Mouse (Mus musculus) myocyte (in vitro differentiated cells): ENCODE data around the gene Rbm20. TPM values are rescaled to one million over a fixed set of nuclear protein-coding genes. Genes with fewer than 3 reads are reported as not detected.

Source experiments
- H3K27me3 ChIP-seq: one replicate; pipeline ENCODE4 v1.6.1; 2011; ENCODE audit not compliant: control insufficient read depth, insufficient read depth, insufficient read length
- H3K36me3 ChIP-seq: one replicate; pipeline ENCODE4 v1.6.1; 2011; ENCODE audit not compliant: control insufficient read depth, insufficient read depth
- H3K4me2 ChIP-seq: one replicate; pipeline ENCODE4 v1.6.1; 2011; ENCODE audit warnings: low read depth, control low read depth
- H3K4me3 ChIP-seq: one replicate; pipeline ENCODE4 v1.5.1; 2011; ENCODE audit warnings: mild to moderate bottlenecking, control low read depth, moderate library complexity
- H3K79me2 ChIP-seq: one replicate; pipeline ENCODE4 v1.6.1; 2011; ENCODE audit not compliant: control insufficient read depth, insufficient read depth
- H3ac ChIP-seq: one replicate; pipeline ENCODE4 v1.6.1; 2011; ENCODE audit not compliant: control insufficient read depth, insufficient read length
- CEBPB ChIP-seq: IDR thresholded peaks from 2 replicates; pipeline ENCODE4 v1.6.1; 2011; ENCODE audit warnings: mild to moderate bottlenecking, moderate library complexity; ENCODE audit not compliant: poor library complexity, insufficient read depth, severe bottlenecking
- E2F4 ChIP-seq: IDR thresholded peaks from one replicate; pipeline ENCODE4 v1.6.1; 2011; ENCODE audit warnings: mild to moderate bottlenecking, control low read depth, moderate library complexity; ENCODE audit not compliant: insufficient read depth
- MAX ChIP-seq: IDR thresholded peaks from one replicate; pipeline ENCODE4 v1.6.1; 2011; ENCODE audit warnings: low read depth, mild to moderate bottlenecking, control low read depth
- MYOD1 ChIP-seq, 3 experiments: IDR thresholded peaks; one replicate each; pipeline ENCODE4 v1.6.1; 2011; ENCODE audit warnings: control low read depth in 2 of 3, low read depth in 2 of 3, mild to moderate bottlenecking in 2 of 3, moderate library complexity in 1 of 3; ENCODE audit not compliant: insufficient read length in 2 of 3, control insufficient read depth in 1 of 3
- MYOG ChIP-seq, 3 experiments: IDR thresholded peaks; one replicate each; pipeline ENCODE4 v1.6.1; 2011; ENCODE audit warnings: control low read depth in 2 of 3, low read depth in 2 of 3, mild to moderate bottlenecking in 2 of 3; ENCODE audit not compliant: insufficient read length in 2 of 3, control insufficient read depth in 1 of 3, insufficient read depth in 1 of 3
- POLR2A ChIP-seq: IDR thresholded peaks from one replicate; pipeline ENCODE4 v1.6.1; 2011; ENCODE audit warnings: low read depth, mild to moderate bottlenecking, control low read depth, moderate library complexity; ENCODE audit not compliant: insufficient read length
- POLR2AphosphoS2 ChIP-seq: IDR thresholded peaks from one replicate; pipeline ENCODE4 v1.6.1; 2011; ENCODE audit warnings: low read depth, control low read depth; ENCODE audit not compliant: insufficient read length
- REST ChIP-seq: IDR thresholded peaks from one replicate; pipeline ENCODE4 v1.6.1; 2011; ENCODE audit warnings: mild to moderate bottlenecking, control low read depth, moderate library complexity; ENCODE audit not compliant: insufficient read depth, insufficient read length
- SRF ChIP-seq: IDR thresholded peaks from one replicate; pipeline ENCODE4 v1.6.1; 2011; ENCODE audit warnings: low read depth; ENCODE audit not compliant: control insufficient read depth, insufficient read length
- TCF12 ChIP-seq: IDR thresholded peaks from one replicate; pipeline ENCODE4 v1.6.1; 2011; ENCODE audit warnings: mild to moderate bottlenecking, control low read depth; ENCODE audit not compliant: poor library complexity, insufficient read depth, severe bottlenecking
- TCF3 ChIP-seq: IDR thresholded peaks from one replicate; pipeline ENCODE4 v1.6.1; 2011; ENCODE audit warnings: low read depth, control low read depth; ENCODE audit not compliant: insufficient read length
- USF1 ChIP-seq: IDR thresholded peaks from one replicate; pipeline ENCODE4 v1.6.1; 2011; ENCODE audit warnings: low read depth, mild to moderate bottlenecking, control low read depth, moderate library complexity
- polyA plus RNA-seq: library from polyadenylated mRNA; unstranded; fragments of >200 nt; fragmentation: generic; extraction: Trizol; gene quantifications from one replicate; pipeline ENCODE4 v1.2.1, GENCODE M21; 2012; ENCODE audit warnings: missing spikeins

Gene Rbm20
- polyA plus RNA-seq, 1 experiment = 35.4 TPM

GRCm38 (mm10) chr19:53760125-53761101 lies 83.3 kb downstream of the Rbm20 start:
- no peak overlapping the region for H3K4me3 ChIP-seq
- TF ChIP-seq TCF12 = no peak
- peak in 2 of 3 experiments; percentile 56 to 74 for TF ChIP-seq MYOD1 (IDR thresholded peaks at IDR 0.05; ENCODE audit: control insufficient read depth in 1 of 3, insufficient read length in 2 of 3, low read depth in 2 of 3)
- peak in 2 of 3 experiments; percentile 12 to 39 for TF ChIP-seq MYOG (IDR thresholded peaks at IDR 0.05; ENCODE audit: control insufficient read depth in 1 of 3, insufficient read depth in 1 of 3, insufficient read length in 2 of 3, low read depth in 2 of 3)
- TF ChIP-seq USF1 = no peak

GRCm38 (mm10) chr19:53762749-53763438 lies 85.8 kb downstream of the Rbm20 start:
- TF ChIP-seq SRF (peak; percentile 29), MAX (no peak)
- H3ac ChIP-seq = no peak overlapping the region
- no peaks in the 10 kb centered on the region for H3K27me3 ChIP-seq
- H3K4me3 ChIP-seq = no peak overlapping the region
- H3K4me2 ChIP-seq = no peak overlapping the region
- peaks cover 23% of the 10 kb centered on the region for H3K79me2 ChIP-seq
- no peaks in the 10 kb centered on the region for H3K36me3 ChIP-seq

More at GRCm38 (mm10) chr19:53760125-53761101, 83.3 kb downstream of the Rbm20 start:
- H3K36me3 ChIP-seq = no peaks in the 10 kb centered on the region
- H3K27me3 ChIP-seq = no peaks in the 10 kb centered on the region
- H3K79me2 ChIP-seq = peaks cover 32% of the 10 kb centered on the region
- H3K4me2 ChIP-seq = peak overlapping the region; percentile 21
- no peak overlapping the region for H3ac ChIP-seq

GRCm38 (mm10) chr19:53764688-53765478 lies 87.8 kb downstream of the Rbm20 start:
- Histone ChIP-seq H3K79me2 (peaks cover 24% of the 10 kb centered on the region), H3K4me3 (no peak overlapping the region), H3ac (no peak overlapping the region), H3K36me3 (no peaks in the 10 kb centered on the region), H3K27me3 (no peaks in the 10 kb centered on the region), H3K4me2 (no peak overlapping the region)
- TF ChIP-seq POLR2A (no peak), SRF (no peak), MYOG (IDR thresholded peaks at IDR 0.05; ENCODE audit: control insufficient read depth in 1 of 3, insufficient read depth in 1 of 3, insufficient read length in 2 of 3, low read depth in 2 of 3) (no peak), MYOD1 (IDR thresholded peaks at IDR 0.05; ENCODE audit: control insufficient read depth in 1 of 3, insufficient read length in 2 of 3, low read depth in 2 of 3) (no peak), USF1 (no peak), MAX (no peak), TCF3 (no peak), E2F4 (no peak), TCF12 (no peak), POLR2AphosphoS2 (no peak)

- H3K27me3 ChIP-seq = no peaks in the 10 kb centered on the region
- H3ac ChIP-seq = no peak overlapping the region
- no peak overlapping the region for H3K4me2 ChIP-seq
- peaks cover 10% of the 10 kb centered on the region for H3K79me2 ChIP-seq
- TF ChIP-seq USF1 = no peak
- TF ChIP-seq SRF = no peak
- TF ChIP-seq MAX = no peak
- TF ChIP-seq TCF3 = no peak
- TF ChIP-seq TCF12 = no peak
- no peak for TF ChIP-seq MYOG (IDR thresholded peaks at IDR 0.05; ENCODE audit: control insufficient read depth in 1 of 3, insufficient read depth in 1 of 3, insufficient read length in 2 of 3, low read depth in 2 of 3)
- no peak for TF ChIP-seq REST
- TF ChIP-seq POLR2AphosphoS2 = no peak
- TF ChIP-seq POLR2A = no peak
- no peak for TF ChIP-seq E2F4
- TF ChIP-seq CEBPB = no peak
- no peak for TF ChIP-seq MYOD1 (IDR thresholded peaks at IDR 0.05; ENCODE audit: control insufficient read depth in 1 of 3, insufficient read length in 2 of 3, low read depth in 2 of 3)
- no peak overlapping the region for H3K4me3 ChIP-seq
- no peaks in the 10 kb centered on the region for H3K36me3 ChIP-seq
Measured at GRCm38 (mm10) chr19:53768478-53768877, 91.4 kb downstream of the Rbm20 start.
